Mouse (Mus musculus) erythroid progenitor cell, adult 5-6 weeks (primary cell): ENCODE data around the gene H2afx. TPM values are rescaled to one million over a fixed set of nuclear protein-coding genes. Genes with fewer than 3 reads are reported as not detected.
"Not testable (repeated sequence)": the region's sequence is repeated elsewhere in the genome, so short reads cannot be mapped to it uniquely, and the experiment has no call there.

Source experiments
- ATAC-seq: replicated peaks from 2 replicates; pipeline ENCODE4 v1.8.0; 2016; ENCODE audit warnings: moderate number of reproducible peaks, mild to moderate bottlenecking, moderate TSS enrichment, inconsistent platforms; ENCODE audit not compliant: poor library complexity, low FRiP score, severe bottlenecking
- total RNA-seq, 2 experiments: library from RNA; stranded (forward) in 1 of 2; stranded (reverse) in 1 of 2; fragments of 150-400 nt in 1 of 2; fragments of 186-747, 209-891 nt in 1 of 2; gene quantifications; 2 replicates each; pipeline versions ENCODE4 v1.2.3 to v1.2.4; 2015 to 2017; ENCODE audit warnings: low replicate concordance in 2 of 2

The H2afx gene
- total RNA-seq, 2 experiments from 2014 or later: 495 to 1,704 TPM

GRCm38 (mm10) chr9:44373386-44373785 is 38.9 kb downstream of the H2afx start:
- ATAC-seq: peak; percentile 75

- ATAC-seq: no peak
Observed at GRCm38 (mm10) chr9:44376141-44376540, 41.6 kb downstream of the H2afx start.

- not testable (repeated sequence) for ATAC-seq
Observed at GRCm38 (mm10) chr9:44377335-44377734, 42.8 kb downstream of the H2afx start.

GRCm38 (mm10) chr9:44378153-44378730 is 43.7 kb downstream of the H2afx start:
- no peak for ATAC-seq

- peak; percentile 93 for ATAC-seq
Observed at GRCm38 (mm10) chr9:44379054-44379834, 44.8 kb downstream of the H2afx start, which contains the start of gene Hyou1. Gene Hyou1, plus strand, starts transcription at chr9:44379490.

GRCm38 (mm10) chr9:44379862-44380261 is 45.4 kb downstream of the H2afx start:
- ATAC-seq: peak; percentile 11; the same call in 1 of the 2 replicates

GRCm38 (mm10) chr9:44384596-44384995 is 50.1 kb downstream of the H2afx start:
- ATAC-seq: no peak

Other genes with a start within 250 kb of the H2afx start
- gene Mfrp, start 233.0 kb upstream of the H2afx start, total RNA-seq (2015; ENCODE audit: low replicate concordance): not detected in 2 replicates
- not detected in 2 replicates for gene Mfrp, start 233.0 kb upstream of the H2afx start, total RNA-seq (2017; ENCODE audit: low replicate concordance)
- gene C1qtnf5, start 227.4 kb upstream of the H2afx start, total RNA-seq (2015; ENCODE audit: low replicate concordance): not detected in 2 replicates
- gene C1qtnf5, start 227.4 kb upstream of the H2afx start, total RNA-seq (2017; ENCODE audit: low replicate concordance): 1.4 TPM in 1 of 2 replicates, not detected in the other
- not detected in 2 replicates for gene Gm49380, start 221.2 kb upstream of the H2afx start, total RNA-seq (2015; ENCODE audit: low replicate concordance)
- 1.4 TPM in 1 of 2 replicates, not detected in the other for gene Gm49380, start 221.2 kb upstream of the H2afx start, total RNA-seq (2017; ENCODE audit: low replicate concordance)
- 83.4 and 94.4 TPM in 2 replicates for gene Rnf26, start 221.2 kb upstream of the H2afx start, total RNA-seq (2015; ENCODE audit: low replicate concordance)
- 43.9 and 53.3 TPM in 2 replicates for gene Rnf26, start 221.2 kb upstream of the H2afx start, total RNA-seq (2017; ENCODE audit: low replicate concordance)
- gene Mcam, start 200.2 kb upstream of the H2afx start, total RNA-seq (2015; ENCODE audit: low replicate concordance): not detected in 2 replicates
- gene Mcam, start 200.2 kb upstream of the H2afx start, total RNA-seq (2017; ENCODE audit: low replicate concordance): 0.30 TPM in 1 of 2 replicates, not detected in the other
- 43.2 TPM in 2 replicates for gene Cbl, start 100.6 kb upstream of the H2afx start, total RNA-seq (2015; ENCODE audit: low replicate concordance)
- 16.2 and 21.3 TPM in 2 replicates for gene Cbl, start 100.6 kb upstream of the H2afx start, total RNA-seq (2017; ENCODE audit: low replicate concordance)
- not detected in 2 replicates for gene Ccdc153, start 94.0 kb upstream of the H2afx start, total RNA-seq (2015; ENCODE audit: low replicate concordance)
- not detected in 2 replicates for gene Ccdc153, start 94.0 kb upstream of the H2afx start, total RNA-seq (2017; ENCODE audit: low replicate concordance)
- not detected in 2 replicates for gene Pdzd3, start 83.2 kb upstream of the H2afx start, total RNA-seq (2015; ENCODE audit: low replicate concordance)
- not detected in 2 replicates for gene Pdzd3, start 83.2 kb upstream of the H2afx start, total RNA-seq (2017; ENCODE audit: low replicate concordance)
- 0.84 and 2.5 TPM in 2 replicates for gene Nlrx1, start 66.1 kb upstream of the H2afx start, total RNA-seq (2015; ENCODE audit: low replicate concordance)
- 1.2 and 2.6 TPM in 2 replicates for gene Nlrx1, start 66.1 kb upstream of the H2afx start, total RNA-seq (2017; ENCODE audit: low replicate concordance)
- 314 and 326 TPM in 2 replicates for gene Abcg4, start 46.1 kb upstream of the H2afx start, total RNA-seq (2015; ENCODE audit: low replicate concordance)
- 111 and 113 TPM in 2 replicates for gene Abcg4, start 46.1 kb upstream of the H2afx start, total RNA-seq (2017; ENCODE audit: low replicate concordance)
- 37.5 and 59.1 TPM in 2 replicates for gene Hinfp, start 29.0 kb upstream of the H2afx start, total RNA-seq (2015; ENCODE audit: low replicate concordance)
- gene Hinfp, start 29.0 kb upstream of the H2afx start, total RNA-seq (2017; ENCODE audit: low replicate concordance): 35.2 and 65.6 TPM in 2 replicates
- gene C2cd2l, start 14.4 kb upstream of the H2afx start, total RNA-seq (2015; ENCODE audit: low replicate concordance): 46.1 and 54.8 TPM in 2 replicates
- 70.0 and 83.0 TPM in 2 replicates for gene C2cd2l, start 14.4 kb upstream of the H2afx start, total RNA-seq (2017; ENCODE audit: low replicate concordance)
- gene Dpagt1, start 8.7 kb upstream of the H2afx start, total RNA-seq (2015; ENCODE audit: low replicate concordance): 5.4 and 11.5 TPM in 2 replicates
- 1.0 and 7.8 TPM in 2 replicates for gene Dpagt1, start 8.7 kb upstream of the H2afx start, total RNA-seq (2017; ENCODE audit: low replicate concordance)
- 2,720 and 2,790 TPM in 2 replicates for gene Hmbs, start 9.5 kb downstream of the H2afx start, total RNA-seq (2015; ENCODE audit: low replicate concordance)
- 1,215 and 1,747 TPM in 2 replicates for gene Hmbs, start 9.5 kb downstream of the H2afx start, total RNA-seq (2017; ENCODE audit: low replicate concordance)
- 2.5 and 6.7 TPM in 2 replicates for gene Vps11, start 27.0 kb downstream of the H2afx start, total RNA-seq (2015; ENCODE audit: low replicate concordance)
- 9.5 and 15.7 TPM in 2 replicates for gene Vps11, start 27.0 kb downstream of the H2afx start, total RNA-seq (2017; ENCODE audit: low replicate concordance)
- 15.1 and 40.0 TPM in 2 replicates for gene Hyou1, start 44.8 kb downstream of the H2afx start, total RNA-seq (2015; ENCODE audit: low replicate concordance)
- 25.1 and 34.4 TPM in 2 replicates for gene Hyou1, start 44.8 kb downstream of the H2afx start, total RNA-seq (2017; ENCODE audit: low replicate concordance)
- 0.72 and 5.0 TPM in 2 replicates for gene Slc37a4, start 62.2 kb downstream of the H2afx start, total RNA-seq (2015; ENCODE audit: low replicate concordance)
- 9.1 and 16.1 TPM in 2 replicates for gene Slc37a4, start 62.2 kb downstream of the H2afx start, total RNA-seq (2017; ENCODE audit: low replicate concordance)
- 682 and 851 TPM in 2 replicates for gene Rps25, start 72.4 kb downstream of the H2afx start, total RNA-seq (2015; ENCODE audit: low replicate concordance)
- 327 and 425 TPM in 2 replicates for gene Rps25, start 72.4 kb downstream of the H2afx start, total RNA-seq (2017; ENCODE audit: low replicate concordance)
- gene Trappc4, start 72.9 kb downstream of the H2afx start, total RNA-seq (2015; ENCODE audit: low replicate concordance): 19.5 and 34.8 TPM in 2 replicates
- gene Trappc4, start 72.9 kb downstream of the H2afx start, total RNA-seq (2017; ENCODE audit: low replicate concordance): 5.8 and 52.0 TPM in 2 replicates
- gene Ccdc84, start 83.9 kb downstream of the H2afx start, total RNA-seq (2015; ENCODE audit: low replicate concordance): 32.1 and 61.2 TPM in 2 replicates
- gene Ccdc84, start 83.9 kb downstream of the H2afx start, total RNA-seq (2017; ENCODE audit: low replicate concordance): 25.3 and 25.9 TPM in 2 replicates
- not detected in 2 replicates for gene Foxr1, start 106.4 kb downstream of the H2afx start, total RNA-seq (2015; ENCODE audit: low replicate concordance)
- gene Foxr1, start 106.4 kb downstream of the H2afx start, total RNA-seq (2017; ENCODE audit: low replicate concordance): not detected in 2 replicates
- gene Upk2, start 120.3 kb downstream of the H2afx start, total RNA-seq (2015; ENCODE audit: low replicate concordance): not detected in 2 replicates
- not detected in 2 replicates for gene Upk2, start 120.3 kb downstream of the H2afx start, total RNA-seq (2017; ENCODE audit: low replicate concordance)
- gene Bcl9l, start 148.1 kb downstream of the H2afx start, total RNA-seq (2015; ENCODE audit: low replicate concordance): 0.36 and 2.5 TPM in 2 replicates
- 1.2 and 1.7 TPM in 2 replicates for gene Bcl9l, start 148.1 kb downstream of the H2afx start, total RNA-seq (2017; ENCODE audit: low replicate concordance)
- 0.42 and 1.4 TPM in 2 replicates for gene Cxcr5, start 227.2 kb downstream of the H2afx start, total RNA-seq (2015; ENCODE audit: low replicate concordance)
- gene Cxcr5, start 227.2 kb downstream of the H2afx start, total RNA-seq (2017; ENCODE audit: low replicate concordance): 1.8 TPM in 1 of 2 replicates, not detected in the other